Mouse (Mus musculus): ENCODE results near the gene Gpr137.

- no peak for TF ChIP-seq POLR2A (IDR thresholded peaks at IDR 0.05; ENCODE audit: low read depth, low read length)
- TF ChIP-seq CTCF (IDR thresholded peaks at IDR 0.05; ENCODE audit: extremely low read depth, insufficient read length, insufficient replicate concordance, low read depth, low read length), result no peak
These were observed 43.0 kb upstream of the Gpr137 start for GRCm38 (mm10) chr19:6985300-6985699.
